16 mouse cellular contexts compared by ENCODE assay signal in the genomic region with DNA sequence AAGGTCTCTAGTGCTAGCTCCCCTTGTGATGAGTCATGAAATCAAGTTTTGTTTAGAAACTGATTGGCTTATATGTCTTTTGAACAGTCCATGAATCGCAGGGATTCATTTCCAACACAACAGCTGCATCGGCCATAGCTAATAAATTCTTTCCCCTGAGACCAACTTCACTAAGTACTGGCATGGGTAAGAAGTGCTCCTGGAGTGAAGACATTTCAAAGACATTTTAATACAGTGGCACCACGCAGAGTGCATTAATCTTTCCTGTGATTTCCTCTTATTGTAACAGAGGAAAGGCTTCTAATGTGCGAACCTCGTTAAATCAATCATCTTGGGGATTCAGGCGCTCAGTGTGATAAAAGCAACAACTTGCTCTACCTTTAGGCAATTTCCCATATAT.
DNase-seq lines count a peak whose midpoint lies in the region; ATAC-seq and TF ChIP-seq lines count a peak whose summit lies in the region.
"Had no signal": no experiment of that assay in that cellular context is flagged by ENCODE, and none has a peak within 500 bp of the region (broad histone marks: within the 10 kb centered on the region; RNA-seq: fewer than 3 reads in every experiment).

No protein-coding gene starts in this region.

- no peak overlapping the region for H3K27ac ChIP-seq in hindbrain, embryonic 13.5 days
- no peak overlapping the region for H3K27ac ChIP-seq in hindbrain, embryonic 12.5 days
- H3K27ac ChIP-seq in hindbrain, postnatal 0 days: no peak overlapping the region
- no peak overlapping the region for H3K27ac ChIP-seq in neural tube, embryonic 12.5 days

- ATAC-seq in hindbrain, embryonic 13.5 days (ENCODE audit: low FRiP score): 0 out of 2 replicates have a peak, but pooled peaks have one; percentile 43
- ATAC-seq in hindbrain, embryonic 12.5 days (ENCODE audit: low FRiP score): no peak
- ATAC-seq in hindbrain, postnatal 0 days: no peak
- 0 out of 2 replicates have a peak, but pooled peaks have one; percentile 56 for ATAC-seq in neural tube, embryonic 12.5 days (ENCODE audit: low FRiP score, low read depth)

- no peak for TF ChIP-seq CTCF in hindbrain, postnatal 0 days (IDR thresholded peaks at IDR 0.05; ENCODE audit: low read depth)

- H3K9me3 ChIP-seq in hindbrain, embryonic 13.5 days: no peaks in the 10 kb centered on the region
- H3K9me3 ChIP-seq in hindbrain, embryonic 12.5 days (replicated peaks): no peaks in the 10 kb centered on the region
- H3K9me3 ChIP-seq in hindbrain, postnatal 0 days (ENCODE audit: low read length): no peaks in the 10 kb centered on the region
- no peaks in the 10 kb centered on the region for H3K9me3 ChIP-seq in neural tube, embryonic 12.5 days

- no peaks in the 10 kb centered on the region for H3K27me3 ChIP-seq in hindbrain, embryonic 13.5 days
- no peaks in the 10 kb centered on the region for H3K27me3 ChIP-seq in hindbrain, embryonic 12.5 days
- no peaks in the 10 kb centered on the region for H3K27me3 ChIP-seq in hindbrain, postnatal 0 days (ENCODE audit: insufficient read depth, low read length)
- H3K27me3 ChIP-seq in neural tube, embryonic 12.5 days (replicated peaks): no peaks in the 10 kb centered on the region

- peak; percentile 3 for DNase-seq in embryo, embryonic 11.5 days (ENCODE audit: low read depth, low spot score)
- DNase-seq in hindbrain, postnatal 0 days (ENCODE audit: low spot score): peak; percentile 27
- no peak for DNase-seq in spleen, postnatal 10 days (ENCODE audit: low spot score in 2 of 2)
- no peak for DNase-seq in left cerebral cortex, adult 9 months (ENCODE audit: low spot score in 2 of 2)
- DNase-seq: adrenal gland, postnatal 25 days; cerebellum, adult 9-10 months; gastrocnemius, postnatal 25 days; kidney, adult 9 months; kidney, postnatal 36 days; layer of hippocampus, adult 9-11 months; lung, adult 2 months; lung, postnatal 4 days had no signal

- no peak overlapping the region for H3K4me3 ChIP-seq in hindbrain, embryonic 13.5 days
- H3K4me3 ChIP-seq in hindbrain, embryonic 12.5 days: no peak overlapping the region
- H3K4me3 ChIP-seq in hindbrain, postnatal 0 days (ENCODE audit: low read length): no peak overlapping the region
- no peak overlapping the region for H3K4me3 ChIP-seq in neural tube, embryonic 12.5 days

- H3K4me2 ChIP-seq in hindbrain, embryonic 13.5 days: no peak overlapping the region
- H3K4me2 ChIP-seq in hindbrain, embryonic 12.5 days (replicated peaks): no peak overlapping the region
- no peak overlapping the region for H3K4me2 ChIP-seq in hindbrain, postnatal 0 days (ENCODE audit: low read depth, low read length)
- no peak overlapping the region for H3K4me2 ChIP-seq in neural tube, embryonic 12.5 days (replicated peaks)
- H3K4me2 ChIP-seq: liver, embryonic 11.5 days had no signal

- H3K4me1 ChIP-seq in hindbrain, embryonic 13.5 days (replicated peaks): 0 out of 2 replicates have a peak, but pooled peaks cover 5% of the 10 kb centered on the region
- no peaks in the 10 kb centered on the region for H3K4me1 ChIP-seq in hindbrain, embryonic 12.5 days
- no peaks in the 10 kb centered on the region for H3K4me1 ChIP-seq in hindbrain, postnatal 0 days (ENCODE audit: insufficient read depth, low read length)
- H3K4me1 ChIP-seq in neural tube, embryonic 12.5 days: no peaks in the 10 kb centered on the region

- H3K9ac ChIP-seq in hindbrain, embryonic 13.5 days: no peak overlapping the region
- no peak overlapping the region for H3K9ac ChIP-seq in hindbrain, embryonic 12.5 days
- no peak overlapping the region for H3K9ac ChIP-seq in hindbrain, postnatal 0 days (replicated peaks; ENCODE audit: low read length)
- H3K9ac ChIP-seq in neural tube, embryonic 12.5 days: no peak overlapping the region

- H3K36me3 ChIP-seq in hindbrain, embryonic 13.5 days: no peaks in the 10 kb centered on the region
- no peaks in the 10 kb centered on the region for H3K36me3 ChIP-seq in hindbrain, embryonic 12.5 days
- no peaks in the 10 kb centered on the region for H3K36me3 ChIP-seq in hindbrain, postnatal 0 days (ENCODE audit: insufficient read depth, low read length)
- no peaks in the 10 kb centered on the region for H3K36me3 ChIP-seq in neural tube, embryonic 12.5 days

- 42% methylated on average over 6 of the region's 6 CpGs for WGBS in hindbrain, embryonic 13.5 days
- 51% methylated on average over 6 of the region's 6 CpGs for whole genome bisulfite sequencing in hindbrain, embryonic 12.5 days
- WGBS in hindbrain, postnatal 0 days: 32% methylated on average over 6 of the region's 6 CpGs
- WGBS in neural tube, embryonic 12.5 days: 30% methylated on average over 6 of the region's 6 CpGs

Comparison
In these comparisons a context has a peak if more than half of its experiments do, and no peak if none do; other contexts are left out.
1. ATAC-seq: peak in hindbrain, embryonic 13.5 days (single experiment) and neural tube, embryonic 12.5 days (single experiment); none in hindbrain, embryonic 12.5 days (single experiment) and hindbrain, postnatal 0 days (single experiment).
2. DNase-seq: peak in embryo, embryonic 11.5 days (single experiment) and hindbrain, postnatal 0 days (single experiment); none in spleen, postnatal 10 days (0 of 2) and left cerebral cortex, adult 9 months (0 of 2).